Mouse (Mus musculus) heart, adult 2 months (tissue): ENCODE results near the gene Mbnl2. TPM values are rescaled to one million over a fixed set of nuclear protein-coding genes. Genes with fewer than 3 reads are reported as not detected.

Experiments
- DNase-seq, 2 experiments: peaks; one replicate each; pipeline ENCODE4 v3.0.0; 2021
- H3K27ac ChIP-seq: fragments of 200-600 bp; 2 replicates; pipeline ENCODE4 v1.8.1; 2022
- H3K27me3 ChIP-seq: fragments of 200-500 bp; 2 replicates; pipeline ENCODE4 v1.6.1; 2012; ENCODE audit warnings: mild to moderate bottlenecking, low read length, inconsistent platforms, mixed read lengths; ENCODE audit not compliant: control insufficient read depth, insufficient read depth
- H3K36me3 ChIP-seq: fragments of 200-500 bp; 2 replicates; pipeline ENCODE4 v1.6.1; 2012; ENCODE audit warnings: low read length, inconsistent platforms; ENCODE audit not compliant: control insufficient read depth, insufficient read depth
- H3K4me1 ChIP-seq: fragments of 200-500 bp; 2 replicates; pipeline ENCODE4 v1.6.1; 2011; ENCODE audit warnings: low read length; ENCODE audit not compliant: control insufficient read depth, insufficient read depth
- H3K4me3 ChIP-seq: fragments of 200-600 bp; 2 replicates; pipeline ENCODE4 v1.8.1; 2022
- H3K79me2 ChIP-seq: fragments of 200-500 bp; replicated peaks from 2 replicates; pipeline ENCODE4 v1.6.1; 2012; ENCODE audit warnings: mild to moderate bottlenecking, inconsistent platforms, low read length, moderate library complexity, mixed read lengths; ENCODE audit not compliant: control insufficient read depth, insufficient read depth
- H3K9ac ChIP-seq: fragments of 200-500 bp; 2 replicates; pipeline ENCODE4 v1.6.1; 2012; ENCODE audit warnings: low read depth, mild to moderate bottlenecking, control low read depth, inconsistent platforms, low read length, mixed read lengths
- CTCF ChIP-seq: fragments of 200-600 bp; IDR thresholded peaks from 2 replicates; pipeline ENCODE4 v1.8.1; 2022; ENCODE audit warnings: antibody characterized with exemption, mild to moderate bottlenecking, moderate library complexity
- EP300 ChIP-seq: fragments of 200-500 bp; IDR thresholded peaks from 2 replicates; pipeline ENCODE4 v1.6.1; 2011; ENCODE audit warnings: low read depth, low read length, control low read depth; ENCODE audit not compliant: insufficient read depth
- POLR2A ChIP-seq: fragments of 200-500 bp; IDR thresholded peaks from 2 replicates; pipeline ENCODE4 v1.6.1; 2011; ENCODE audit warnings: mild to moderate bottlenecking, low read depth, low read length, control low read depth; ENCODE audit not compliant: insufficient read depth
- WGBS: fragments of 180-500 bp; shearing (Covaris S2); methylation state at CpG from one replicate; pipeline ENCODE4 v1.1.7; 2018; 5-methylcytosine and 5-hydroxymethylcytosine counted together
- intact Hi-C: fragments of 180-260 bp; cut with DNase I; formaldehyde crosslinking; loops from one replicate; pipeline ENCODE4 v1.15.1; 2025
- polyA plus RNA-seq: library from polyadenylated mRNA; depleted of rRNA; stranded (reverse); fragments of >200 nt; gene quantifications from 2 replicates; pipeline ENCODE4 v1.2.3, GENCODE M21; 2012
- total RNA-seq, 2 experiments: library from RNA; stranded (reverse); gene quantifications; 2 replicates each; pipeline ENCODE4 v1.2.3; 2021

Gene Mbnl2
- total and polyA plus RNA-seq, 3 experiments = 91.1 to 258 (median 221) TPM

DNA sequence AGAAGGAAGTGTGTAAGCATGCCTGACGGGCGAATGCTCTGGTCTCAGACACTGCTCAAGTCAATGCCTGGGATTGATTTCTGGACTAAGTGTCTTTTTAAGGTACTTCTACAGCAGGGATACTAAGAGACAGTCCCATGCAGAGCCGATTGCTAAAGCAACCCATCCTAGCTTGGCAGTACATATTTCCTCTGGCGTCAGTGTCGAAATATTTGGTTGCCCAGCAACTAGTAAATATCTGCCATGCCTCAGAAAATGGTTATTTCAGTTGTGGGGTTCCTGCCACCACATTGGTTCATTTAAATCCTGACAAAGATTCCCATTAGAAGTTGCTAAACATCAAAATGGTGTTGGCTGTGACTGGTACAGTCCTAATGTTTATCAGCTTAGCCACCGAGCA is 66.4 kb downstream of the Mbnl2 start:
- WGBS = 28% methylated on average over 6 of the region's 6 CpGs
- Histone ChIP-seq H3K36me3 (peaks cover 36% of the 10 kb centered on the region), H3K79me2 (peaks cover 9% of the 10 kb centered on the region), H3K4me3 (no peak overlapping the region), H3K27ac (peak overlapping the region; percentile 40; the same call in 1 of the 2 replicates), H3K9ac (no peak overlapping the region), H3K4me1 (peaks cover 20% of the 10 kb centered on the region), H3K27me3 (no peaks in the 10 kb centered on the region)
- peak in 1 of 2 experiments; percentile 67 for DNase-seq
- intact Hi-C loops = no loop called here
- no peak for TF ChIP-seq EP300
- no peak for TF ChIP-seq POLR2A
- no peak for TF ChIP-seq CTCF

- H3K4me3 ChIP-seq = no peak overlapping the region
- 81% methylated on average over 7 of the region's 7 CpGs for WGBS
- H3K36me3 ChIP-seq = peaks cover 32% of the 10 kb centered on the region
- H3K27me3 ChIP-seq = no peaks in the 10 kb centered on the region
- DNase-seq = no peak
- peak overlapping the region; percentile 40; the same call in 1 of the 2 replicates for H3K27ac ChIP-seq
- H3K9ac ChIP-seq = no peak overlapping the region
- intact Hi-C loops = no loop called here
- peaks cover 18% of the 10 kb centered on the region for H3K4me1 ChIP-seq
- H3K79me2 ChIP-seq = peaks cover 9% of the 10 kb centered on the region
- TF ChIP-seq CTCF (no peak), POLR2A (no peak), EP300 (no peak)
These were observed 66.9 kb downstream of the Mbnl2 start for GRCm38 (mm10) chr14:120342321-120342720.

DNA sequence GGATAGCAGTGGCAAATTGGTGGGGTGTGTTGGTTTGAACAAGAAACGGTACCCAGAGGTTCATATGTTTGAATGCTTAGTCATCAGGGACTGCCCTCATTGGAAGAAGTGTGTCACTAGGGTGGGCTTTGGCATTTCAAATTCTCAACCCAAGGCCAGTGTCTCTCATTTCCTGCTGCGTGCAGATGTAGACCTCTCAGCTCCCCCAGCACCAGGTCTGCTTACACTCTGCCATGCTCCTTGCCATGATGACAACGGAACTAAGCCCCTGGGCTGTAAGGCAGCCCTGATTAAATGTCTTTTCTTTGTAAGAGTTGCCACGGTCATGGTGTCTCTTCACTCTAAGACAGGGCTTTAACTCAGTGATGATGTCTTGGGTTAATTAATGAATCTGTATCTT is 69.2 kb downstream of the Mbnl2 start:
- H3K27ac ChIP-seq = no peak overlapping the region
- TF ChIP-seq POLR2A (no peak), CTCF (no peak), EP300 (no peak)

GRCm38 (mm10) chr14:120347410-120348315 is 72.2 kb downstream of the Mbnl2 start:
- peaks cover 15% of the 10 kb centered on the region for H3K4me1 ChIP-seq
- peaks cover 18% of the 10 kb centered on the region for H3K36me3 ChIP-seq
- peaks cover 12% of the 10 kb centered on the region for H3K79me2 ChIP-seq
- WGBS = 51% methylated on average over 11 of the region's 11 CpGs
- no peak overlapping the region for H3K9ac ChIP-seq
- H3K27ac ChIP-seq = peak overlapping the region; percentile 3; the same call in 1 of the 2 replicates
- intact Hi-C loops = no loop called here
- no peak for DNase-seq
- TF ChIP-seq POLR2A (no peak), EP300 (0 out of 2 replicates have a peak, but pooled peaks have one; percentile 14), CTCF (peak; percentile 53)
- no peak overlapping the region for H3K4me3 ChIP-seq
- H3K27me3 ChIP-seq = no peaks in the 10 kb centered on the region

More for the DNA sequence above, 69.2 kb downstream of the Mbnl2 start:
- Histone ChIP-seq H3K4me1 (peaks cover 19% of the 10 kb centered on the region), H3K9ac (no peak overlapping the region), H3K27me3 (no peaks in the 10 kb centered on the region), H3K4me3 (no peak overlapping the region), H3K36me3 (peaks cover 30% of the 10 kb centered on the region), H3K79me2 (peaks cover 10% of the 10 kb centered on the region)
- intact Hi-C loops = no loop called here
- no peak for DNase-seq
- 91% methylated on average over 4 of the region's 4 CpGs for WGBS

DNA sequence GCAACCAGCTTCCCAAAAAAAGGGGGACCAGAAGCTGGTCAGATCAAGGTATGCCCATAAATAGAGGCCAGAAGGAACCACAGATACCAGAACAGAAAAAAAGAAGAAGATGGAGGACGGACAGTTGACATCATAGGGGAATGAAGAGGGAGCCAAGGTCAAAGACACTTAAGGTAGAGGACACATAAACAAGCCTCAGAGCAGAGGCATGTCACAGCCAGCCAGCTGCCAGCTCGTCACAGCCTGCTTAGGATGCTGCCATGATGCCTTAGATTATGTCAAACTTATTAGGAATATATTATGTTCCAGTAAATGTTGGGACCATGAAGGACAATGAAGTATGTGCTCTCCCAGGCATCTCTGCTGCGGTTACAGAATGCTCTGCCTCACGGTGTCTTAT is 73.9 kb downstream of the Mbnl2 start:
- intact Hi-C loops = no loop called here
- Histone ChIP-seq H3K79me2 (peaks cover 8% of the 10 kb centered on the region), H3K36me3 (peaks cover 27% of the 10 kb centered on the region), H3K27me3 (no peaks in the 10 kb centered on the region), H3K4me1 (peaks cover 23% of the 10 kb centered on the region), H3K27ac (peak overlapping the region; percentile 42), H3K4me3 (no peak overlapping the region), H3K9ac (no peak overlapping the region)
- WGBS = 75% methylated on average over 4 of the region's 4 CpGs
- no peak for TF ChIP-seq EP300
- no peak for TF ChIP-seq CTCF
- no peak for TF ChIP-seq POLR2A
- no peak for DNase-seq
